Mouse (Mus musculus): ENCODE measurements around the gene Rnf40. TPM values are rescaled to one million over a fixed set of nuclear protein-coding genes. Genes with fewer than 3 reads are reported as not detected.
A peak's percentile ranks its signal among the peaks of the same experiment; 100 is the strongest.
"Not testable (repeated sequence)": the region's sequence is repeated elsewhere in the genome, so short reads cannot be mapped to it uniquely, and the experiment has no call there.

The Rnf40 gene
- polyA plus RNA-seq, 1 experiment from 2014 or later, result 51.1 TPM

DNA sequence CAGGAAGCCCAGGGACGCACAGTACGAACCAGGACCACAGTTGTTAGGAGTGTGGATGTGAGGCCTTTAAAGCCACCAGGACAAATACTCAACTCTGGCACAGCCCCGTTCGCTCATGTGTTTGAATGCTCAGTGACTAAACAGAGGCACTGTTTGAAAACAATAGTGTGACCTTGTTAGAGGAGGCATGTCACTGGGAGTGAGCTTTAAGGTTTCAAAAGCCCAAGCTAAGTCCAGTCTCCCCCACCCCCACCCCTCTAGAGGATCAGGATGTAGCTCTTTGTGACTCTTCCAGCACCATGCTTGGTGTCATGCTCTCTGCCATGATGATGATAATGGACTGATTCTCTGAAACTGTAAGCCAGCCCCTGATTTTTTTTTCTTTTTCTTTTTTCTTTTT lies 42.8 kb downstream of the Rnf40 start:
- H3K4me3 ChIP-seq, result no peak overlapping the region
- H3K27ac ChIP-seq, result no peak overlapping the region
- no peaks in the 10 kb centered on the region for H3K27me3 ChIP-seq (replicated peaks)
- no peak for ATAC-seq (replicated peaks)
- no peak overlapping the region for H3K9ac ChIP-seq
- WGBS, result 64% methylated on average over 4 of the region's 4 CpGs
- no peaks in the 10 kb centered on the region for H3K36me3 ChIP-seq (replicated peaks)
- no peaks in the 10 kb centered on the region for H3K9me3 ChIP-seq
- peaks cover 2% of the 10 kb centered on the region; the same call in 1 of the 2 replicates for H3K4me1 ChIP-seq
- no peak overlapping the region for H3K4me2 ChIP-seq

DNA sequence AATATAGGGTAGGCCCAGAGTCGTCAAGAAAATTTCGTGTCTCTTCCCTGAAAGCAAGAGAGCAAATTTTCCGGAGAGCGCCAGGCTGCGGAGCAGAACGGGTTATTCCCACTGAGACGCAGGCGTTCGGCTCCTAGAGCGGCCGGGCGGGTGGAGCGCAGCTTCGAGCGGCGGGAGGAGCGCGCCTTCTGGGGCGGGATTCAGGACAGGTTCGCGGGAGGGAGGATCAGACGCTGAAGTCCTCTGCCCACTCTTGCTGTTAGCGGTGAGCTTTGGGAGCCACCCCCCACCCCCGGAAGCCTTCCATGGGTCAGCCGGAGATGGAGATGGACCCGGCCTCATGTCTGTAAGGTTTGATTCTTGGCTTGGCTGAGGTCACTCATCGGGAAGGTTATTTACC lies 48.4 kb downstream of the Rnf40 start:
- H3K4me2 ChIP-seq, result peak overlapping the region; percentile 74
- H3K9ac ChIP-seq, result peak overlapping the region; percentile 70
- no peaks in the 10 kb centered on the region for H3K9me3 ChIP-seq
- H3K4me3 ChIP-seq, result peak overlapping the region; percentile 61
- 2% methylated on average over 27 of the region's 27 CpGs for WGBS
- peak overlapping the region; percentile 49 for H3K27ac ChIP-seq
- peak; percentile 60; the same call in 1 of the 2 replicates for ATAC-seq (replicated peaks)
- H3K4me1 ChIP-seq, result peaks cover 12% of the 10 kb centered on the region
- H3K36me3 ChIP-seq (replicated peaks), result no peaks in the 10 kb centered on the region
- no peaks in the 10 kb centered on the region for H3K27me3 ChIP-seq (replicated peaks)

DNA sequence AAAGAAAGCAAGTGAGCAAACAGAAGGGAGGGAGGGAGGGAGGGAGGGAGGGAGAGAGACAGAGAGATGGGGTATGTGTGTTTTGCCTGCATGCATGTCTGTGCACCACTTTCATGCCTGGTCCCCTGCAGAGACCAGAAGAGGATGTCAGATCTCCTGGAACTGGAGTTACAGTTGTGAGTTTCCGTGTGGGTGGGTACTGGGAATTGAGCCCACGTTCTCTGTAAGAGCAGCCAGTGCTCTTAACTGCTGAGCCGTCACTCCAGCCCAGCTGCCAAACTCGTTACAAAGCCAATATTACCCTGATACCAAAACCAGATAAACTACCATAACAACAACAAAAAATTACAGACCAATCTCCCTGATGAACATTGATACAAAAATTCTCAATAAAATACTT lies 52.7 kb downstream of the Rnf40 start:
- Histone ChIP-seq H3K27ac (no peak overlapping the region), H3K4me3 (no peak overlapping the region), H3K4me1 (peaks cover 12% of the 10 kb centered on the region), H3K36me3 (replicated peaks) (no peaks in the 10 kb centered on the region), H3K9ac (no peak overlapping the region), H3K27me3 (replicated peaks) (no peaks in the 10 kb centered on the region), H3K9me3 (no peaks in the 10 kb centered on the region), H3K4me2 (no peak overlapping the region)
- WGBS, result 61% methylated on average over 4 of the region's 4 CpGs
- no peak for ATAC-seq (replicated peaks)

DNA sequence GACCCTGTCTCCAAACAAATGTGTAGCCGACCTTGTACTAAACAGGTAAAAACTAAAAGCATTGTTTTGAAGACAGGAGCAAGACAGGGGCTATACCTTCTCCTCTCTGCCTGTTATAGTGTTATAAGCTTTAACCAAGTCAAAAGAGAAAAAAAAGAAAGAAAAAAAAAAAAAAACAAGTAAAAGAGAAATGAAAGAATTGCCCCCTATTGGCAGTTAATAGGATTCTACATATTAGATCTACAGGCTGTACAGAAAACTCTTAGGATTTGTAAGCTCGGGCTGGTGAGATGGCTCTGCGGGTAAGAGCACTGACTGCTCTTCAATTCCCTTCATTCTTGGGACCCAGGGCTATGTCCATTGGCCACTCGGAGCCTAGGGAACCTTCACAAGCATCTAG lies 53.7 kb downstream of the Rnf40 start:
- Histone ChIP-seq H3K4me3 (no peak overlapping the region), H3K36me3 (replicated peaks) (no peaks in the 10 kb centered on the region), H3K4me2 (no peak overlapping the region), H3K9ac (no peak overlapping the region), H3K4me1 (peaks cover 4% of the 10 kb centered on the region), H3K27me3 (replicated peaks) (no peaks in the 10 kb centered on the region), H3K27ac (no peak overlapping the region), H3K9me3 (no peaks in the 10 kb centered on the region)
- 70% methylated on average over 4 of the region's 4 CpGs for WGBS
- no peak for ATAC-seq (replicated peaks)

DNA sequence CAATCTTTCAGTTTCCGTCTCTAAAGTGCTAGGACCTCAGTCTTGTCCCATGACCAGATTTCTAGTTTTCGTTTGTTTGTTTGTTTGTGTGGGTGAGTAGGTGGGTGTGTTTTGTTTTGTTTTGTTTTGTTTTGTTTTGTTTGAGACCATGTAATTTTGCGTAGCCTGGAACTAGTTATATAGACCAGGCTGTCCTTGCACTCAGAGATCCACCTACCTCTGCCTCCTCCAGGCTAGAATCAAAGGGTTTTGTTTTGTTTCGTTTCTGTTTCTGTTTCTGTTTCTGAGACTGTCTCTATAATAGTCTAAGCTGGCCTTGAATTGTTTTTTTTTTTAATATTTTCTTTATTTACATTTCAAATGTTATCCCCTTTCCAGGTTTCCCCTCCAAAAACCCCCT lies 57.8 kb downstream of the Rnf40 start:
- Histone ChIP-seq H3K27me3 (replicated peaks) (no peaks in the 10 kb centered on the region), H3K4me3 (no peak overlapping the region), H3K9me3 (no peaks in the 10 kb centered on the region), H3K9ac (no peak overlapping the region), H3K4me2 (no peak overlapping the region), H3K4me1 (no peaks in the 10 kb centered on the region), H3K27ac (no peak overlapping the region), H3K36me3 (replicated peaks) (no peaks in the 10 kb centered on the region)
- ATAC-seq (replicated peaks), result no peak
- WGBS, result 89% methylated on average over 4 of the region's 4 CpGs

DNA sequence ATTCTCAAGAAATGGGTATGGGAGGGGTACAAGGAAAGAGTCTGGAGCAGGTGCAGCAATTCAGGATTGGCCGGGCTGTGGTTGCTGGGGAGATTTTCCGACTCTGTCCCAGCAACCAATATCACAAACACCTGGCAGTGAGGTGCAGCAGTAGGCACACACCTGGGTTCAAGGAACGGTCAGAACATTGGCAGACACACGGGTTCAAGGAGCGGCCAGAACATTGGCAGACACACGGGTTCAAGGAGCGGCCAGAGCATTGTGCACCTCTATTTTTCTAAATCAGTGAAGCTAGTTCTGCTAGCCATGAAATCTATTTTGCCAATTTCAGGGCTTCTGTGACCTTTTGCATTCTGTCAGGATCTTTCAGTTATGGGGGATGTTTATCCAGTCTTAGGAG lies 59.0 kb downstream of the Rnf40 start:
- H3K36me3 ChIP-seq (replicated peaks); H3K4me1 ChIP-seq; H3K27ac ChIP-seq; H3K4me3 ChIP-seq; H3K9ac ChIP-seq; H3K4me2 ChIP-seq; H3K27me3 ChIP-seq (replicated peaks); H3K9me3 ChIP-seq; ATAC-seq (replicated peaks): not testable (repeated sequence)
- WGBS, result 94% methylated on average over 7 of the region's 7 CpGs

DNA sequence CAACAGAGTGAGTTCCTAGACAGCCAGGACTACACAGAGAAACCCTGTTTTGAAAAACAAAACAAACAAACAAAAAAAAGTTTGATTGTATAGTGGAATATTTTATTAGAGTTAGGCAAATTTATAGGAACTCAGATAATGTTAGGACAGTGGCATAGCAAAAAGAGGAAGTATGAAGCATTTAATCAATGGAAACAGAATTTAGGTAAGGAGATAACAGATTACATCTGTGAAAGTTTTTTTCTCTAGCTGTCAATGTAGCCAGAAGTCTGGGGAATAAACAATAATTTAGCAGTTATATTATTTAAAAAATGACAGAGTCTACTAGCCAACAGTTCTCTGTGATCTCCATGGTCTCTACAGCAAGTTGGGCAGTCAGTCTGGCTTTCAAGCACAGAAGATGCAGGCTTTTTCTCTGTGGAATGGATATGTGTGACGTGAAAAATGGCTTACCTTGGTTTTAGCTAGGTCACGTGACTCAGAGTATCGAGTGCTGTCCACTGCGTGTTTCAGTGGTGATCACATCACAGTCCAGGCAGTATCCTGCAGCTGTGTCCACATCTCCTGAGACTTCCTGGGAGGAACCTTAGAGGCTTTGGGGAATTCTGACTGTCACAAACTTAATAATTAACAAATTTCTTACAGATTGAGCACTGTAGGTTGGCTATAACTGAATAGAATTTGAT lies 60.1 kb downstream of the Rnf40 start:
- no peak for ATAC-seq (replicated peaks)
- H3K9ac ChIP-seq, result no peak overlapping the region
- 80% methylated on average over 4 of the region's 4 CpGs for WGBS
- H3K4me3 ChIP-seq, result no peak overlapping the region
- H3K4me1 ChIP-seq, result 0 out of 2 replicates have a peak, but pooled peaks cover 3% of the 10 kb centered on the region
- H3K36me3 ChIP-seq (replicated peaks), result no peaks in the 10 kb centered on the region
- no peak overlapping the region for H3K27ac ChIP-seq
- no peaks in the 10 kb centered on the region for H3K9me3 ChIP-seq
- no peak overlapping the region for H3K4me2 ChIP-seq
- no peaks in the 10 kb centered on the region for H3K27me3 ChIP-seq (replicated peaks)

DNA sequence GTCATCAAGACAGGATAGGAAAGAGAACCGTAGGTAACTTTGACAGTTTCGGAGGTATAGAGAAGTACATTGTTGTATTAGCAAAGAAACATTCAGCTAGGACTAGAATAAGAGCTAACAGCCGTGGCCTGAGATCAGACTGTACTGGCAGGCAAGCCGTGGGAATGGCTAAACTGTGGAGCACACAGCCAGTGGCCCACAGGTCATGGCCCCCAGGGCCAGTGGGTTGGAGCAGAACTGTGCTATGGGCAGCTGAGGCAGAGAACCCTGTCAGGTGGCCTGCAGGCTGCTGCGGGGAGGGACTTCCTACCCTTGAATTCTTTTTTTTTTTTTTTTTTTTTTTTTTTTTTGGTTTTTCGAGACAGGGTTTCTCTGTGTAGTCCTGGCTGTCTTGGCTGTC lies 60.6 kb downstream of the Rnf40 start:
- ATAC-seq (replicated peaks), result no peak
- no peak overlapping the region for H3K27ac ChIP-seq
- no peak overlapping the region for H3K4me2 ChIP-seq
- H3K27me3 ChIP-seq (replicated peaks), result no peaks in the 10 kb centered on the region
- H3K36me3 ChIP-seq (replicated peaks), result no peaks in the 10 kb centered on the region
- 0 out of 2 replicates have a peak, but pooled peaks cover 3% of the 10 kb centered on the region for H3K4me1 ChIP-seq
- H3K4me3 ChIP-seq, result no peak overlapping the region
- no peak overlapping the region for H3K9ac ChIP-seq
- 87% methylated on average over 6 of the region's 6 CpGs for WGBS
- no peaks in the 10 kb centered on the region for H3K9me3 ChIP-seq

DNA sequence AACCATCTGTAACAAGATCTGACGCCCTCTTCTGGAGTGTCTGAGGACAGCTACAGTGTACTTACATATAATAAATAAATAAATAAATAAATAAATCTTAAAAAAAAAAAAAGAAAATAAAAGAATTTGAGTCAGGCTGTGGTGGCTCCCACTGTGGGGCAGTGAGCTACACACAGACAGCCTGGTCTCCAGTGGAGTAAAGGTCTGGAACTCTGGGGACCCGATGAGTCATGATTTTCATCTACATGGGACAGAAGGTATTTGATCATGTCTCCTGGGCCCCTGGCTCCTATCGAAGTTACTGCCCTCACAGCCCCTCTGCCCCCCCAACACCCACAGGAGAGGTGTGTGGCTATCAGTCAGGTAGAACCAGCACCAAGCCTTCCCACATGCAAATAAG lies 63.1 kb downstream of the Rnf40 start:
- 84% methylated on average over 3 of the region's 3 CpGs for WGBS

DNA sequence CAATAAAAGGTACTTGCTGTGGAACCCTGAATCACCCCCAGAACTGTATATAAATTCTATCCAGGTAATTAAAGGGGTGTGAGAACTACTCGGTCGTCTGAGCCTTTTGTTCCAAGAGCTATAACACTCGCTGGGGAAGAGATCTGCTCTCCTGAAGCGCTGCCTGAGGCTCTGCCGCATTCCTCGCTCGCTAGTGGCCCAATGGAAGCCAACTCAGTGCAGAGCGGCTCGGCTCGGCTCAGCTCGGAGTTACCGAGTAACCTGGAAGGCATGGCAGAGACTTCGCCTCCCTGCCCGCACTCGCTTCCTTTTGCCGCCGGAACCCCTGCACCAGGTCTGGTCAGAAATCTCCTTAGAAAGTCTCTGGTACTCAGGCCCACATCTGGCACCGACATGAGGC lies 63.5 kb downstream of the Rnf40 start:
- ATAC-seq (replicated peaks), result no peak
- Histone ChIP-seq H3K9me3 (no peaks in the 10 kb centered on the region), H3K9ac (no peak overlapping the region), H3K36me3 (replicated peaks) (no peaks in the 10 kb centered on the region), H3K4me1 (0 out of 2 replicates have a peak, but pooled peaks cover 3% of the 10 kb centered on the region), H3K27me3 (replicated peaks) (no peaks in the 10 kb centered on the region), H3K4me3 (no peak overlapping the region), H3K27ac (no peak overlapping the region), H3K4me2 (peak overlapping the region; percentile 26; the same call in 1 of the 2 replicates)
- WGBS, result 17% methylated on average over 18 of the region's 18 CpGs

More for the DNA sequence above, 63.1 kb downstream of the Rnf40 start:
- Histone ChIP-seq H3K27me3 (replicated peaks) (no peaks in the 10 kb centered on the region), H3K4me3 (no peak overlapping the region), H3K4me2 (no peak overlapping the region), H3K36me3 (replicated peaks) (no peaks in the 10 kb centered on the region), H3K9me3 (no peaks in the 10 kb centered on the region), H3K4me1 (0 out of 2 replicates have a peak, but pooled peaks cover 3% of the 10 kb centered on the region), H3K9ac (no peak overlapping the region), H3K27ac (no peak overlapping the region)
- ATAC-seq (replicated peaks), result no peak

DNA sequence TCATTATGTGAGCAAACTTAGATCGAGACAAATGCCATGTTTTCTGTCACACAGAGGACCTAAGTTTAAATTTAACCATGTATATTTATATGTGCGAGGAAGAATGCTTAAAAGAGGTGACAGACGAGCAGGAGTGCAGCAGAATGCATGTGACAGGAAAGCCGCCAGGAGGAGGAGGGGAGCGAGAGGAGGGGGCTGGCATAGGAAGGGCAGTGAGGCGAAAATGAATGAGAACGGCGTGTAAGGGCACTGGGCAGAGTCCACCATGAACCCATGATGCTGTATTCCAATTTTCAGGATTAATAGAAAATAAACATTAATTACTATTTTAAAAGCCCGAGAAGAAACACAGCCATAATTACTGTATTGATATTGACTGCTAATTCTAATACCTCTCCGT lies 65.8 kb downstream of the Rnf40 start:
- no peak for ATAC-seq (replicated peaks)
- H3K4me2 ChIP-seq, result no peak overlapping the region
- H3K36me3 ChIP-seq (replicated peaks), result no peaks in the 10 kb centered on the region
- H3K4me1 ChIP-seq, result 0 out of 2 replicates have a peak, but pooled peaks cover 3% of the 10 kb centered on the region
- 76% methylated on average over 10 of the region's 10 CpGs for WGBS
- no peak overlapping the region for H3K4me3 ChIP-seq
- H3K9me3 ChIP-seq, result no peaks in the 10 kb centered on the region
- no peak overlapping the region for H3K27ac ChIP-seq
- H3K9ac ChIP-seq, result no peak overlapping the region
- no peaks in the 10 kb centered on the region for H3K27me3 ChIP-seq (replicated peaks)
